Mouse (Mus musculus) ES-Bruce4 (cell line): ENCODE measurements around the gene Map3k10. TPM values are rescaled to one million over a fixed set of nuclear protein-coding genes. Genes with fewer than 3 reads are reported as not detected.

Experiments used
- H3K27ac ChIP-seq: 2 replicates; pipeline ENCODE4 v1.5.1; 2012; ENCODE audit warnings: low read length, inconsistent platforms; ENCODE audit not compliant: insufficient read depth
- H3K27me3 ChIP-seq: 2 replicates; pipeline ENCODE4 v1.6.1; 2012; ENCODE audit warnings: mild to moderate bottlenecking, low read length, inconsistent platforms; ENCODE audit not compliant: control insufficient read depth, poor library complexity, insufficient read depth, severe bottlenecking
- H3K36me3 ChIP-seq: 2 replicates; pipeline ENCODE4 v1.6.1; 2012; ENCODE audit warnings: inconsistent platforms, mild to moderate bottlenecking, low read length, moderate library complexity; ENCODE audit not compliant: control insufficient read depth, poor library complexity, insufficient read depth, severe bottlenecking
- H3K4me1 ChIP-seq: one replicate; pipeline ENCODE4 v1.8.1; 2011; ENCODE audit warnings: low read length; ENCODE audit not compliant: control insufficient read depth, insufficient read depth
- H3K4me3 ChIP-seq: 2 replicates; pipeline ENCODE4 v1.5.1; 2011; ENCODE audit warnings: low read depth, mild to moderate bottlenecking, low read length
- H3K9ac ChIP-seq: 2 replicates; pipeline ENCODE4 v1.6.1; 2012; ENCODE audit warnings: low read depth, mild to moderate bottlenecking, inconsistent platforms; ENCODE audit not compliant: poor library complexity, severe bottlenecking
- H3K9me3 ChIP-seq: replicated peaks from 2 replicates; pipeline ENCODE4 v1.6.1; 2012; ENCODE audit warnings: mild to moderate bottlenecking, low read length, inconsistent platforms; ENCODE audit not compliant: control insufficient read depth, poor library complexity, insufficient read depth, severe bottlenecking
- CTCF ChIP-seq: IDR thresholded peaks from one replicate; pipeline ENCODE4 v1.8.1; 2011; ENCODE audit warnings: low read depth, low read length
- EP300 ChIP-seq: IDR thresholded peaks from 2 replicates; pipeline ENCODE4 v1.6.1; 2011; ENCODE audit warnings: low read depth, low read length; ENCODE audit not compliant: insufficient read depth
- POLR2A ChIP-seq: IDR thresholded peaks from one replicate; pipeline ENCODE4 v1.8.1; 2011; ENCODE audit warnings: low read length; ENCODE audit not compliant: insufficient read depth
- polyA plus RNA-seq: library from polyadenylated mRNA; stranded (reverse); fragments of >200 nt; gene quantifications from 2 replicates; pipeline ENCODE4 v1.2.4, GENCODE M21; 2011; ENCODE audit warnings: low read depth; ENCODE audit not compliant: missing spikeins, insufficient read depth, insufficient read length

Map3k10 gene
- polyA plus RNA-seq, 1 experiment, result 13.5 TPM

DNA sequence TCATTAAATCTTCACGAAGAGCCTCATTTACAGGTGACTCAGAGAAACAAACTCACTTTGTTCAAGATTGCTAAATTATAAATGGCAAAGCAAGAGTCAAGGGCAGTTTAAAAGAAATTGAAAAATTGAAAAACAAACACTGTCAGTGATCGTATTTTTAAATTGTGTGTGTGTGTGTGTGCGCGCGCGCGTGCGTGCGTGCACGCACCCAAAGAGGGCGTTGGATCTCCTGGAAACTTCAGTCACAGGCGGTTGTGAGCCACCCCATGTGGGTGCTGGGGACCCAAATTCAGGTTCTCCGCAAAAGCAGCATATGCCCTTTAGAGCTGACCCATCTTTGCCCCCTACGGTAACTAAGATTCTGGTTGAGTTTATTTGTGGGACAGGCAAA is 819 bp upstream of the Map3k10 start:
- Histone ChIP-seq H3K27me3 (no peaks in the 10 kb centered on the region), H3K36me3 (no peaks in the 10 kb centered on the region), H3K4me3 (peak overlapping the region; percentile 87), H3K4me1 (no peaks in the 10 kb centered on the region), H3K27ac (no peak overlapping the region), H3K9ac (peak overlapping the region; percentile 91), H3K9me3 (no peaks in the 10 kb centered on the region)
- TF ChIP-seq CTCF, result no peak
- no peak for TF ChIP-seq POLR2A
- no peak for TF ChIP-seq EP300

DNA sequence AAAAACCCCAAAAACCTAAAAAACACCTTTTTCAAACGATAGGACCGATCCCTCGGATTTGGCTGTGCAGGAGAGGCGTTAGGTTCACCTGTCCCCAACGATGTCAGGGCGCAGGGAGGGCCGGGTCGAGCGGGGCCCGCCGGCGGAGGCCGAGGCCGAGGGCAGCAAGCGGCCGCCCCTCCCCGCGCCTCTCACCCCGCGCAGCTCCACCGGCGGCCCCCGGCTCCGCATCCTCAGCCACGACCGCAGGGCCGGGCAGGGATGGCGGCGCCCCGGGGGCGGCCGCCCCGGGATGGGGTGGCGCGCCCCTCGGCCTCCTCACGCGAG is 240 bp downstream of the Map3k10 start:
- Histone ChIP-seq H3K27me3 (no peaks in the 10 kb centered on the region), H3K4me3 (peak overlapping the region; percentile 87), H3K9ac (peak overlapping the region; percentile 91), H3K27ac (no peak overlapping the region), H3K4me1 (no peaks in the 10 kb centered on the region), H3K36me3 (no peaks in the 10 kb centered on the region), H3K9me3 (no peaks in the 10 kb centered on the region)
- TF ChIP-seq POLR2A, result no peak
- TF ChIP-seq EP300, result no peak
- TF ChIP-seq CTCF, result no peak

DNA sequence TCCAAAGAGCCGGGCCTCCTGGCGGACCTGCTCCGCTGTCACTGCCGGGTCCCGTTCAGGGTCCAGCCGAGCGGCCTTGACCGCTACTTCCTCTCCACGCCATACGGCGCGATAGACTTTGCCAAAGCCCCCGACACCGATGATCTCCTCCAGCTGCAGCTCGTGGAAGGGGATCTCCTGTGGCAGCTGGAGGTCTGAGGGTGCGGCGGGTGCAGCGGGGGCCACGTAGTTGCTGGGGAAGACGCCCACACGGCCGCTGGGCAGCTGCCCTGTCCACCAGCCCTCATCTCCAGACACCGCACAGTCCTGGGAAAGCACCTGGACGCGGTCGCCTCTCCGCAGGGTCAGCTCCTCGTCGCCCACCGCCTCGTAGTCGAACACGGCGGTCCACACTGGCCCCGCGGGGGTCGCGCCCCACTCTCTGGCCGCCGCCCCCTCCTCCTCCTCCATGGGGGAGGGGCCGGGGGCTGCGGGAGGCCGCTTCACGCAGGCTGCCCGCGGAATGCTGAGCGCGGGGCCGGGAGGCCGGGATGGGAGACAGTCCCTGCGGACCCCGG is 745 bp downstream of the Map3k10 start:
- H3K4me1 ChIP-seq, result no peaks in the 10 kb centered on the region
- H3K27ac ChIP-seq, result no peak overlapping the region
- no peaks in the 10 kb centered on the region for H3K9me3 ChIP-seq
- no peaks in the 10 kb centered on the region for H3K27me3 ChIP-seq
- TF ChIP-seq CTCF (no peak), EP300 (no peak), POLR2A (no peak)
- peak overlapping the region; percentile 91 for H3K9ac ChIP-seq
- H3K4me3 ChIP-seq, result peak overlapping the region; percentile 87
- H3K36me3 ChIP-seq, result no peaks in the 10 kb centered on the region

DNA sequence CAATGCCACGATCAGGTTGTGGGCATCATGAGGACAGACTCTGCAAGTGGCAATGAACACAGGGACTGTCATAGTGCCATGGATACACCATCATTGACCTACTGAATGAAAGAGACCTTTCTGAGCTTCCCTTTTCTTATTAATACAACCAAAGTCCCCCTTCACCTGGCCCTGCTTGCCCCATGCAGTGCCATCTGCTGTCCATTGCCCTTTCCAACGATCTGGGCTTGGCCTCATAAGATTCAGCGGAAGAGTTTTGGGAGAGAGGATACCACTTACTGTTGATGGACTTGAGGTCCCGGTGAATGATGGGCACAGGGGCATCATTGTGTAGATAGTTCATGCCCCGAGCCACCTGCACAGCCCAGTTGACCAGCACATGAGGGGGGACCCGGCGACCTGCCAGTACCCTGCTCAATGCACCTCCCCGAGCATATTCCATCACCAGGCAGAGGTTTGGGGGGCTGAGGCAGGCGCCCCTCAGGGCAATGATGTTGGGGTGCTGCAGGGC is 1.3 kb downstream of the Map3k10 start:
- no peak for TF ChIP-seq POLR2A
- TF ChIP-seq CTCF, result no peak
- TF ChIP-seq EP300, result no peak
- H3K36me3 ChIP-seq, result no peaks in the 10 kb centered on the region
- no peaks in the 10 kb centered on the region for H3K4me1 ChIP-seq
- H3K9me3 ChIP-seq, result no peaks in the 10 kb centered on the region
- H3K27ac ChIP-seq, result no peak overlapping the region
- peak overlapping the region; percentile 87 for H3K4me3 ChIP-seq
- H3K9ac ChIP-seq, result peak overlapping the region; percentile 91; the same call in 1 of the 2 replicates
- H3K27me3 ChIP-seq, result no peaks in the 10 kb centered on the region

DNA sequence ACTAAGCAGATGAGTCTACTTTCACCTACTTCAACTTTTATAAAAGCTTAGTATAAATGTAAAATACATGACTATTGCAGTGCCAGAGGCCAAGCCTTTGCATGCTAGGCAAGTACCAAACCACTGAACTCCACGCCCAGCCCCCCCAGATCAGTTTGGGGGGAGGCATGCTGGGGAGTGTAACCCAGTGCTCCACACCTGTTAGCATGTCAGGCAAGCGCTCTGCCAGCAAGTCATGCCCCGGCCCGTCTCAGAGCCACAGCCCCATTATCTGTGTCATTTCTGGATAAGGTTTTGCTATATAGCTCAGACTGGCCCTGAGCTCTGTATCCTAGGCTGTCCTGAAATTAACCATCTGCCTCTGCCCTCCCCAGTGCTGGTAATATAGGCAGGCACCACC is 12.4 kb downstream of the Map3k10 start:
- H3K27me3 ChIP-seq, result 0 out of 2 replicates have a peak, but pooled peaks cover 3% of the 10 kb centered on the region
- TF ChIP-seq EP300, result no peak
- H3K9me3 ChIP-seq, result no peaks in the 10 kb centered on the region
- no peak overlapping the region for H3K4me3 ChIP-seq
- no peak overlapping the region for H3K27ac ChIP-seq
- no peak overlapping the region for H3K9ac ChIP-seq
- H3K4me1 ChIP-seq, result no peaks in the 10 kb centered on the region
- H3K36me3 ChIP-seq, result no peaks in the 10 kb centered on the region

DNA sequence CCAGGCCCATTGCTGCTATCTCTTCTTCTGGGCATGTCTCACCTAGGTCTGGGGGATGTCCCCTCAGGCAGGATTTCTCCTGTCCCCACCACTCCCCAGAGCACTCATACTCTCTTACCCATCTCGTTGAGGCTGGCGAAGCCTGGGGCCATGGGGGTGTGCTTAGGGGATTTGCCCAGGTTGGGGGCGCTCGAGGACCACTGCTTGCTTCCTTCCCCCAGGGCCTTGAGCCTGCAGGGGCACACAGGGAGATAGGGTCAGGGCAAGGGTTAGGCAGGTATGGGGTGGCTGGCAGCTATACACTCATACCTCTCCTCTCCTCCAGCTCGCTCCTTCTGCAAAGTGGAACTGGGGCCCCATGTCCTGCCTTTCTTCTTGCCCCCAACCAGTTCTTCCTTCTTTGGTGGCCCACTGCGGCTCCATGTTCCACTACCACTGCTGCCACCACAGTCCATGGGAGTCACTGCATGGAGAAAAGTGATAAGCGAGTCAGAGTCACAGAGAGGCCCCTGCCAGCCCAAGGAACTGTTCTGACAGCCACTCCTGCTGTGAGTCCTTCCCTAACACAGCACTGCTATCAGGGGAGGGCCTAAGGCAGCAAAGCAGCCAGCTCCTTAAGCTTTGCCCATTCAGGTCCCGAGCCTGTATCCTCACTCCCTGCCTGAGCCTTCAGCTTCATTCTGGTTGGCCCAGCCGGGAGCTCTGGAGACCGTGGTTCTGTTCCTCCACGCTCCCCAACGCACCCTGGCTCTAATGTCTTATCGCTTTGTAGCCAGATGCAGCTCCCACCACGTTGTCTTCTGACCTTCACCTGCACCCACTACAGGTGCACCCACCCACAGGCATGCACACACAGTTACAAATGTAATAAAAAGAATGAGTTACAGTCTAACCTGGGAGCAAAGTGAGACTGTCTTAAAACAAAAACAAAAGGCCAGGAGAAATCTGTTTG is 15.4 kb downstream of the Map3k10 start:
- H3K27me3 ChIP-seq, result 0 out of 2 replicates have a peak, but pooled peaks cover 3% of the 10 kb centered on the region
- no peaks in the 10 kb centered on the region for H3K9me3 ChIP-seq
- no peaks in the 10 kb centered on the region for H3K4me1 ChIP-seq
- no peak overlapping the region for H3K9ac ChIP-seq
- H3K36me3 ChIP-seq, result no peaks in the 10 kb centered on the region
- no peak overlapping the region for H3K4me3 ChIP-seq
- no peak overlapping the region for H3K27ac ChIP-seq
- peak; percentile 42 for TF ChIP-seq CTCF
- no peak for TF ChIP-seq POLR2A
- TF ChIP-seq EP300, result no peak
